Mouse (Mus musculus) neural tube, embryonic 12.5 days (tissue): ENCODE results near the gene Mup20. TPM values are rescaled to one million over a fixed set of nuclear protein-coding genes. Genes with fewer than 3 reads are reported as not detected.
"Not testable (repeated sequence)": the region's sequence is repeated elsewhere in the genome, so short reads cannot be mapped to it uniquely, and the experiment has no call there.

Source experiments
- ATAC-seq: fragments of 200-750 bp; cut with Nextera tagmentation; 2 replicates; pipeline ENCODE4 v1.8.0; 2017; ENCODE audit warnings: low read depth, mild to moderate bottlenecking, moderate TSS enrichment, moderate library complexity; ENCODE audit not compliant: low FRiP score
- H3K27ac ChIP-seq: fragments of 300-500 bp; sonication (generic); 2 replicates; pipeline ENCODE4 v1.5.1; 2016
- H3K27me3 ChIP-seq: fragments of 300-500 bp; sonication (generic); replicated peaks from 2 replicates; pipeline ENCODE4 v1.6.1; 2016; ENCODE audit warnings: mild to moderate bottlenecking
- H3K36me3 ChIP-seq: fragments of 300-500 bp; sonication (generic); 2 replicates; pipeline ENCODE4 v1.6.1; 2016; ENCODE audit warnings: mild to moderate bottlenecking
- H3K4me1 ChIP-seq: fragments of 300-500 bp; sonication (generic); 2 replicates; pipeline ENCODE4 v1.6.1; 2016
- H3K4me2 ChIP-seq: fragments of 300-500 bp; sonication (generic); replicated peaks from 2 replicates; pipeline ENCODE4 v1.6.1; 2016; ENCODE audit warnings: mild to moderate bottlenecking
- H3K4me3 ChIP-seq: fragments of 300-500 bp; sonication (generic); 2 replicates; pipeline ENCODE4 v1.5.1; 2016
- H3K9ac ChIP-seq: fragments of 300-500 bp; sonication (generic); 2 replicates; pipeline ENCODE4 v1.6.1; 2016; ENCODE audit warnings: mild to moderate bottlenecking
- H3K9me3 ChIP-seq: fragments of 300-500 bp; sonication (generic); 2 replicates; pipeline ENCODE4 v1.6.1; 2016; ENCODE audit warnings: mild to moderate bottlenecking
- WGBS: fragments of 180-500 bp; shearing (Covaris S2); methylation state at CpG from one replicate; pipeline ENCODE4 v1.1.7; 2016; 5-methylcytosine and 5-hydroxymethylcytosine counted together
- polyA plus RNA-seq: library from polyadenylated mRNA; unstranded; fragments of >200 nt; fragmentation: Nextera tagmentation; extraction: Ambion mirVana; gene quantifications from 2 replicates; pipeline ENCODE4 v1.2.1, GENCODE M21; 2016

Mup20 gene
- polyA plus RNA-seq = not detected in 2 replicates

GRCm38 (mm10) chr4:62054058-62054457 lies at the start of gene Mup20:
Gene Mup20, minus strand, starts transcription at chr4:62054158.
- not testable (repeated sequence) for H3K4me1 ChIP-seq, H3K4me3 ChIP-seq, H3K4me2 ChIP-seq, H3K9ac ChIP-seq, H3K27me3 ChIP-seq, ATAC-seq, H3K9me3 ChIP-seq, H3K27ac ChIP-seq, H3K36me3 ChIP-seq
- 82% methylated on average over 3 of the region's 3 CpGs for WGBS

GRCm38 (mm10) chr4:62103366-62103765 lies 49.4 kb upstream of the Mup20 start:
- not testable (repeated sequence) for H3K9me3 ChIP-seq, ATAC-seq, H3K4me3 ChIP-seq, H3K27me3 ChIP-seq, H3K9ac ChIP-seq, H3K4me1 ChIP-seq, H3K27ac ChIP-seq, H3K36me3 ChIP-seq, H3K4me2 ChIP-seq
- 84% methylated on average over 2 of the region's 2 CpGs for WGBS

- H3K27me3 ChIP-seq = no peaks in the 10 kb centered on the region
- no peak overlapping the region for H3K27ac ChIP-seq
- H3K4me1 ChIP-seq = no peaks in the 10 kb centered on the region
- H3K9ac ChIP-seq = no peak overlapping the region
- no peak overlapping the region for H3K4me3 ChIP-seq
- 90% methylated on average over 2 of the region's 2 CpGs for WGBS
- no peak overlapping the region for H3K4me2 ChIP-seq
- ATAC-seq = no peak
- H3K36me3 ChIP-seq = no peaks in the 10 kb centered on the region
- H3K9me3 ChIP-seq = no peaks in the 10 kb centered on the region
Measured at GRCm38 (mm10) chr4:62087953-62088352, 34.0 kb upstream of the Mup20 start.

GRCm38 (mm10) chr4:62087241-62087640 lies 33.3 kb upstream of the Mup20 start, which contains the start of gene Mup3:
Gene Mup3, minus strand, starts transcription at chr4:62087342.
- no peaks in the 10 kb centered on the region for H3K36me3 ChIP-seq
- ATAC-seq = no peak
- no peak within 1 kb of the TSS for H3K4me3 ChIP-seq
- no peaks in the 10 kb centered on the region for H3K4me1 ChIP-seq
- H3K9me3 ChIP-seq = no peaks in the 10 kb centered on the region
- H3K27ac ChIP-seq = no peak within 1 kb of the TSS
- no peak within 1 kb of the TSS for H3K4me2 ChIP-seq
- no peak within 1 kb of the TSS for H3K9ac ChIP-seq
- 85% methylated on average over 2 of the region's 2 CpGs for WGBS
- H3K27me3 ChIP-seq = no peaks in the 10 kb centered on the region

GRCm38 (mm10) chr4:62082755-62083154 lies 28.8 kb upstream of the Mup20 start:
- Histone ChIP-seq H3K4me1 (no peaks in the 10 kb centered on the region), H3K4me2 (no peak overlapping the region), H3K9ac (no peak overlapping the region), H3K27ac (no peak overlapping the region), H3K9me3 (no peaks in the 10 kb centered on the region), H3K27me3 (no peaks in the 10 kb centered on the region), H3K4me3 (no peak overlapping the region), H3K36me3 (no peaks in the 10 kb centered on the region)
- ATAC-seq = no peak

GRCm38 (mm10) chr4:62075126-62075525 lies 21.2 kb upstream of the Mup20 start:
- no peaks in the 10 kb centered on the region for H3K36me3 ChIP-seq
- 60% methylated on average over 3 of the region's 3 CpGs for WGBS
- H3K9me3 ChIP-seq = no peaks in the 10 kb centered on the region
- no peak for ATAC-seq
- no peak overlapping the region for H3K9ac ChIP-seq
- H3K4me1 ChIP-seq = no peaks in the 10 kb centered on the region
- no peak overlapping the region for H3K4me2 ChIP-seq
- no peak overlapping the region for H3K4me3 ChIP-seq
- no peak overlapping the region for H3K27ac ChIP-seq
- no peaks in the 10 kb centered on the region for H3K27me3 ChIP-seq

- H3K36me3 ChIP-seq, H3K9me3 ChIP-seq, H3K4me2 ChIP-seq, ATAC-seq, H3K27ac ChIP-seq, H3K27me3 ChIP-seq, H3K9ac ChIP-seq, H3K4me1 ChIP-seq, H3K4me3 ChIP-seq: not testable (repeated sequence)
- WGBS = 90% methylated on average over 2 of the region's 2 CpGs
Measured at GRCm38 (mm10) chr4:62054780-62055179, 822 bp upstream of the Mup20 start.

GRCm38 (mm10) chr4:62026281-62026680 lies 27.7 kb downstream of the Mup20 start:
- Histone ChIP-seq H3K36me3 (no peaks in the 10 kb centered on the region), H3K27ac (no peak overlapping the region), H3K9ac (no peak overlapping the region), H3K4me2 (no peak overlapping the region), H3K4me1 (no peaks in the 10 kb centered on the region), H3K27me3 (no peaks in the 10 kb centered on the region), H3K4me3 (no peak overlapping the region), H3K9me3 (no peaks in the 10 kb centered on the region)
- WGBS = 92% methylated on average over 1 of the region's 1 CpGs
- no peak for ATAC-seq

GRCm38 (mm10) chr4:62024256-62024959 lies 29.6 kb downstream of the Mup20 start:
- ATAC-seq = no peak

GRCm38 (mm10) chr4:62023646-62024045 lies 30.3 kb downstream of the Mup20 start:
- Histone ChIP-seq H3K9ac (no peak overlapping the region), H3K4me1 (no peaks in the 10 kb centered on the region), H3K4me2 (no peak overlapping the region), H3K4me3 (no peak overlapping the region), H3K9me3 (no peaks in the 10 kb centered on the region), H3K27ac (no peak overlapping the region), H3K36me3 (no peaks in the 10 kb centered on the region), H3K27me3 (no peaks in the 10 kb centered on the region)
- no peak for ATAC-seq
- 91% methylated on average over 4 of the region's 4 CpGs for WGBS

More at GRCm38 (mm10) chr4:62024256-62024959, 29.6 kb downstream of the Mup20 start:
- H3K4me2 ChIP-seq = no peak overlapping the region
- no peaks in the 10 kb centered on the region for H3K36me3 ChIP-seq
- no peak overlapping the region for H3K27ac ChIP-seq
- H3K4me3 ChIP-seq = no peak overlapping the region
- 66% methylated on average over 2 of the region's 2 CpGs for WGBS
- H3K9ac ChIP-seq = no peak overlapping the region
- no peaks in the 10 kb centered on the region for H3K4me1 ChIP-seq
- H3K9me3 ChIP-seq = no peaks in the 10 kb centered on the region
- H3K27me3 ChIP-seq = no peaks in the 10 kb centered on the region

GRCm38 (mm10) chr4:62023120-62023519 lies 30.8 kb downstream of the Mup20 start:
- Histone ChIP-seq H3K9ac (no peak overlapping the region), H3K27ac (no peak overlapping the region), H3K9me3 (no peaks in the 10 kb centered on the region), H3K27me3 (no peaks in the 10 kb centered on the region), H3K36me3 (no peaks in the 10 kb centered on the region), H3K4me2 (no peak overlapping the region), H3K4me3 (no peak overlapping the region), H3K4me1 (no peaks in the 10 kb centered on the region)
- WGBS = 80% methylated on average over 2 of the region's 2 CpGs
- no peak for ATAC-seq

- H3K4me3 ChIP-seq, H3K27ac ChIP-seq, H3K36me3 ChIP-seq, H3K9me3 ChIP-seq, ATAC-seq, H3K27me3 ChIP-seq, H3K4me1 ChIP-seq, H3K4me2 ChIP-seq, H3K9ac ChIP-seq: not testable (repeated sequence)
Measured at GRCm38 (mm10) chr4:62020511-62020910, 33.4 kb downstream of the Mup20 start.
